Mouse (Mus musculus) lung, embryonic 16.5 days (tissue): ENCODE results near the gene Cdipt. TPM values are rescaled to one million over a fixed set of nuclear protein-coding genes. Genes with fewer than 3 reads are reported as not detected.

Experiments
- ATAC-seq: fragments of 200-750 bp; cut with Nextera tagmentation; 2 replicates; pipeline ENCODE4 v1.8.0; 2017; ENCODE audit warnings: low read depth, mild to moderate bottlenecking, moderate library complexity
- H3K27ac ChIP-seq: fragments of 300-500 bp; sonication (generic); 2 replicates; pipeline ENCODE4 v1.5.1; 2014; ENCODE audit warnings: mild to moderate bottlenecking, control low read depth, low read length
- H3K27me3 ChIP-seq: fragments of 300-500 bp; sonication (generic); 2 replicates; pipeline ENCODE4 v1.6.1; 2014; ENCODE audit warnings: low read depth, low read length, mixed read lengths; ENCODE audit not compliant: control insufficient read depth, insufficient read depth
- H3K36me3 ChIP-seq: fragments of 300-500 bp; sonication (generic); 2 replicates; pipeline ENCODE4 v1.6.1; 2014; ENCODE audit warnings: low read length; ENCODE audit not compliant: control insufficient read depth, insufficient read depth
- H3K4me1 ChIP-seq: fragments of 300-500 bp; sonication (generic); replicated peaks from 2 replicates; pipeline ENCODE4 v1.6.1; 2014; ENCODE audit warnings: low read length, mixed read lengths; ENCODE audit not compliant: control insufficient read depth, insufficient read depth
- H3K4me2 ChIP-seq: fragments of 300-500 bp; sonication (generic); 2 replicates; pipeline ENCODE4 v1.6.1; 2014; ENCODE audit warnings: low read depth, low read length, control low read depth
- H3K4me3 ChIP-seq: fragments of 300-500 bp; sonication (generic); 2 replicates; pipeline ENCODE4 v1.5.1; 2014; ENCODE audit warnings: mild to moderate bottlenecking, low read length, control low read depth
- H3K9ac ChIP-seq: fragments of 300-500 bp; sonication (generic); 2 replicates; pipeline ENCODE4 v1.6.1; 2014; ENCODE audit warnings: low read length, control low read depth
- H3K9me3 ChIP-seq: fragments of 300-500 bp; sonication (generic); 2 replicates; pipeline ENCODE4 v1.6.1; 2016; ENCODE audit warnings: low read length; ENCODE audit not compliant: control insufficient read depth
- WGBS: fragments of 180-500 bp; shearing (Covaris S2); extraction: QIAGEN DNeasy Blood & Tissue Kit; methylation state at CpG from one replicate; pipeline ENCODE4 v1.1.7; 2014; 5-methylcytosine and 5-hydroxymethylcytosine counted together
- polyA plus RNA-seq: library from polyadenylated mRNA; unstranded; fragments of >200 nt; fragmentation: Nextera tagmentation; extraction: Ambion mirVana; gene quantifications from 2 replicates; pipeline ENCODE4 v1.2.1, GENCODE M21; 2015

Cdipt gene
- polyA plus RNA-seq, 1 experiment from 2014 or later: 119 TPM

GRCm38 (mm10) chr7:126963548-126964286, 12.0 kb upstream of the Cdipt start:
- H3K9ac ChIP-seq: no peak overlapping the region
- no peak overlapping the region for H3K27ac ChIP-seq
- no peaks in the 10 kb centered on the region for H3K9me3 ChIP-seq
- no peaks in the 10 kb centered on the region for H3K36me3 ChIP-seq
- peaks cover 10% of the 10 kb centered on the region for H3K27me3 ChIP-seq
- WGBS: 27% methylated on average over 19 of the region's 19 CpGs
- no peak overlapping the region for H3K4me2 ChIP-seq
- no peaks in the 10 kb centered on the region for H3K4me1 ChIP-seq
- no peak overlapping the region for H3K4me3 ChIP-seq
- 0 out of 2 replicates have a peak, but pooled peaks have one; percentile 49 for ATAC-seq

DNA sequence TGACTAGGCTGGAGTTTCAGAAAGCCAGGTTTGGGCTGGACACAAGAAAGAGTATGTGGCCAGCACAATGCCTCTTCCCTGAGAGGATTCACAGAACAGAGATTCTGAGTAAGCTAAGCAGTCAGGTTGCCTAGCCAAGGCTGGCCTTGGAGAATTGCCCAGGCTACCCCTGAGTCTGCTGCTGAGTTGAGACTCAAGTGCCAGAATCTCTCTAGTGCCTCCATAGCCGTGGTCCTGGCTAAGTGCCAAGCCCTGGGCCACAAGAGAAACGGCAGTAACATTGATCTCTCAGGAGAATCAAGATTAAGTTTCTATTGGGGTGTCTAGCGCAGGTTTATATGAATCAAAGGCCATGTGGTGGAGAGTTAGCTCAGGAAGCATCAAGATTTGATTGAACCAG, 10.1 kb upstream of the Cdipt start:
- Histone ChIP-seq H3K9me3 (no peaks in the 10 kb centered on the region), H3K4me1 (no peaks in the 10 kb centered on the region), H3K4me3 (no peak overlapping the region), H3K4me2 (no peak overlapping the region), H3K9ac (no peak overlapping the region), H3K27me3 (peaks cover 10% of the 10 kb centered on the region), H3K27ac (no peak overlapping the region), H3K36me3 (no peaks in the 10 kb centered on the region)
- no peak for ATAC-seq
- 39% methylated on average over 3 of the region's 3 CpGs for WGBS

- Histone ChIP-seq H3K4me3 (no peak overlapping the region), H3K9me3 (no peaks in the 10 kb centered on the region), H3K4me2 (no peak overlapping the region), H3K27me3 (peaks cover 10% of the 10 kb centered on the region), H3K9ac (no peak overlapping the region), H3K4me1 (no peaks in the 10 kb centered on the region), H3K27ac (no peak overlapping the region), H3K36me3 (no peaks in the 10 kb centered on the region)
- no peak for ATAC-seq
- 69% methylated on average over 6 of the region's 6 CpGs for WGBS
Measured at GRCm38 (mm10) chr7:126967361-126967760, 8.4 kb upstream of the Cdipt start.

- Histone ChIP-seq H3K27me3 (no peaks in the 10 kb centered on the region), H3K36me3 (peaks cover 9% of the 10 kb centered on the region), H3K27ac (peak overlapping the region; percentile 20; the same call in 1 of the 2 replicates), H3K9ac (peak overlapping the region; percentile 99), H3K4me2 (peak overlapping the region; percentile 68), H3K4me3 (peak overlapping the region; percentile 99), H3K9me3 (no peaks in the 10 kb centered on the region), H3K4me1 (peaks cover 7% of the 10 kb centered on the region)
- peak; percentile 3; the same call in 1 of the 2 replicates for ATAC-seq
- WGBS: 11% methylated on average over 8 of the region's 8 CpGs
Measured at GRCm38 (mm10) chr7:126975493-126975892, 221 bp upstream of the Cdipt start.

GRCm38 (mm10) chr7:126975950-126976866, 494 bp downstream of the Cdipt start, which contains the start of gene Cdiptos:
Cdiptos (minus strand) TSS chr7:126976098.
- Histone ChIP-seq H3K9me3 (no peaks in the 10 kb centered on the region), H3K4me3 (peak within 1 kb of the TSS; percentile 99)

GRCm38 (mm10) chr7:126976878-126977459, 1.3 kb downstream of the Cdipt start:
- Histone ChIP-seq H3K4me2 (peak overlapping the region; percentile 68), H3K27ac (peak overlapping the region; percentile 98), H3K4me3 (peak overlapping the region; percentile 99), H3K36me3 (peaks cover 9% of the 10 kb centered on the region), H3K4me1 (peaks cover 7% of the 10 kb centered on the region), H3K9me3 (no peaks in the 10 kb centered on the region), H3K27me3 (no peaks in the 10 kb centered on the region), H3K9ac (peak overlapping the region; percentile 99)
- ATAC-seq: no peak; the same call in 1 of the 2 replicates
- 23% methylated on average over 14 of the region's 14 CpGs for WGBS

More at GRCm38 (mm10) chr7:126975950-126976866, 494 bp downstream of the Cdipt start, which contains the start of gene Cdiptos:
- Histone ChIP-seq H3K4me2 (peak within 1 kb of the TSS; percentile 68), H3K4me1 (peaks cover 7% of the 10 kb centered on the region), H3K27ac (peak within 1 kb of the TSS; percentile 98), H3K9ac (peak within 1 kb of the TSS; percentile 99), H3K27me3 (no peaks in the 10 kb centered on the region), H3K36me3 (peaks cover 9% of the 10 kb centered on the region)
- WGBS: under 1% methylated on average over 55 of the region's 55 CpGs
- peak; percentile 97 for ATAC-seq

GRCm38 (mm10) chr7:126978841-126979240, 3.1 kb downstream of the Cdipt start:
- Histone ChIP-seq H3K9me3 (no peaks in the 10 kb centered on the region), H3K4me1 (peaks cover 7% of the 10 kb centered on the region), H3K27ac (no peak overlapping the region), H3K9ac (no peak overlapping the region), H3K36me3 (peaks cover 9% of the 10 kb centered on the region), H3K4me2 (no peak overlapping the region), H3K27me3 (no peaks in the 10 kb centered on the region), H3K4me3 (no peak overlapping the region)
- ATAC-seq: no peak
- 86% methylated on average over 6 of the region's 6 CpGs for WGBS

DNA sequence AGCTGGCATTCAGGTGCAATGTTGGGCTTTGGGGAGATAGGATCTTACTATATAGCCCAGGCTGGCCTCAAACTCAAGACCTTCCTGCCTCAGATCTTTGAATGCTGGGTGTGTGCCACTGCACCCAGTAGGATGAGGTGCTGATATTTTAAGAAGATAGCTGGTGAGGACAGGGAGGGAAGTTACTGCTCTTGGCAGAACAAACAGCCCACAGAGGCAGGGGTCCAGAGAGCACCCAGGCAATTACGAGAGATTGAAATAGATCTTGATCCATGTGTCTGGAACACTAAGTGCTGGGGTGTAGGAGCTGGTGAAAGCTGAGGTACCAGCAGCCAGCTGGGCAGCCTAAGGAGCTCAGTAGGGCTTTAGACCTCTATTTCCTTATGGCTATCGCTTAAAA, 5.9 kb downstream of the Cdipt start:
- no peaks in the 10 kb centered on the region for H3K9me3 ChIP-seq
- ATAC-seq: no peak
- no peak overlapping the region for H3K4me2 ChIP-seq

More for the DNA sequence above, 5.9 kb downstream of the Cdipt start:
- Histone ChIP-seq H3K4me1 (peaks cover 4% of the 10 kb centered on the region), H3K9ac (no peak overlapping the region), H3K4me3 (no peak overlapping the region), H3K27me3 (no peaks in the 10 kb centered on the region), H3K36me3 (peaks cover 9% of the 10 kb centered on the region), H3K27ac (no peak overlapping the region)
- WGBS: 80% methylated on average over 2 of the region's 2 CpGs
